Mouse (Mus musculus) CD4-positive helper T cell, adult 2 months (primary cell): Measurements from ENCODE around the gene Fgf22.

Experiments
- DNase-seq: peaks from one replicate; pipeline ENCODE4 v3.0.0-alpha.2; 2012; ENCODE audit warnings: low read depth, missing footprints, low spot score

Fgf22 gene

DNA sequence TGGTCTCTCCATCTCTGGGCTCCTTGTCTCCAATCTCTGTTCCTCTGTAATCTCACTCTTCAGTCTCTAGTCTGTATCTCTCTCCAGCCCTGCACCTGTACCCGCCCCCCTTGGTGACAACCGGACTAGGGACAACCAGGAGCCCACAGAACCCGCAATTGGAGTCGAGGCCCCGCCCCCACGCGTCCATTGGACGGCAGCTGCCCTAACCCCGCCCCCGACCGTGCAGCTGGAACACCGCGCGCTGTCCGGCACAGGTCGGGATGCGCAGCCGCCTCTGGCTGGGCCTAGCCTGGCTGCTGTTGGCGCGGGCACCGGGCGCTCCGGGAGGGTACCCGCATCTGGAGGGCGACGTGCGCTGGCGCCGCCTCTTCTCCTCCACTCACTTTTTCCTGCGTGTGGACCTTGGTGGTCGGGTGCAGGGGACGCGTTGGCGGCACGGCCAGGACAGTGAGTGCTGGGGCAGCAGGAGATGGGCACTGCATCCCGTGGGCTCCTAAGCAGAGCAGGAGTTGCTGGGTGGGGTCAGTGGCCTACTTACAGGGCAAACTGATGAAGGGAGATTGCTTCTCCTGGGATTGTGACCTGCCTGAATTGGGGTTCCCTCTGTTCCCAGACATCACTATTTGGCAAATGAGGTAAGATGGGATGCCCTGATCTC is at the start of gene Fgf22:
Gene Fgf22 (plus strand): TSS at position 221 of the 661 bp plus-strand sequence.
- peak; percentile 36 for DNase-seq

- no peak for DNase-seq
These were observed 48.9 kb upstream of the Fgf22 start for GRCm38 (mm10) chr10:79705951-79706350.

DNA sequence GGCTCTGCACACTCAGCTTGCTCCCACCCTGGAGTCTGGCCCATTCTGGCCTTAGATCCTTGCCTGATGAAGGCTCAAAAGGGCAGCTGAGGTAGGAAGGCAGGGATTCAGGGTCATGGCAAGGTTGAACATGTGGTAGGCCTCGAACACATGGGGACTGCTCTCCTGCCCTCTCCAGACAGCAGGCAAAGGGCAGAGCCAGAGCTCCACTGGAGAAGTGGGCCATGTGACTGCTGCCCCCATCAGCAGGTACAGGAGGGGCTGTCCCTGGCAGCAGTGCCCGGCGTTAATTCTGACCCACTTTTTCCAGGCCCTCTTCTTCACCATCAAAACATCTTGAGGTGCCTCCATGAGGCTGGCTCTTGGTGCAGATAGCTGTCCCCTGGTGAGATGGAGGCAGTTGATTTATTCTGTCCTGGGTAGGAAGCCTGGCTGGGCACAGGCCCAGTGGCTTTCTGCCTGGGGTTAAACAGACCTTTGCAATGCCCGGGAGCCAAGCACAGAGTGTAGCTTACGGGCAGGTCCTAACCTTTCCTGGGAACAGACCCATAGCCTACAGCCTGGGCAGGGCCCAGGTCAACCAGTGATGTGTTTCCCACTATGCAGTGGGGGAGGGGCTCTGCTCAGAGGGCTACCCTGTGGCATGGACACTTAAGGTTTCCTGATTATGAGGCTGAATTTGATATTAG is 48.3 kb upstream of the Fgf22 start:
- DNase-seq: no peak

GRCm38 (mm10) chr10:79707162-79707561 is 47.7 kb upstream of the Fgf22 start:
- DNase-seq: no peak

DNA sequence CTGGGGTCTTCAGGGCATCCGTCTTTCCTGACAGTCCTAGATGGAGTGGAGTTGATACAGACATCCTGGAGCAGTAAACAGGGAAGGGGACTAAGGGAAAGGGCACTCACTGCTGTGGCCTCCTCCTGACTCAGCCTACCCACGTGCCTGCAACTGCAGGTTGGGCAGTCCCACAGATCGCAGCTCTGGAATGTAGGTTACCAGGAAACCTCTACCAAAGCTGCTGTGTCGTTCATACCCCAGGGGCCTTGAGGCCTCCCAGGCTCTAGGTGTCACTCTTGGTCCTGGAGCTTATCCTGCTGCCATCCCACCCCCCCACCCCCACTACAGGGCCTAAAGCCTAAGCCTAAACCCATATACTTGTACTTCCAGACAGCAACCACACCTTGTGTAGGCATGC is 47.1 kb upstream of the Fgf22 start:
- DNase-seq: no peak

DNA sequence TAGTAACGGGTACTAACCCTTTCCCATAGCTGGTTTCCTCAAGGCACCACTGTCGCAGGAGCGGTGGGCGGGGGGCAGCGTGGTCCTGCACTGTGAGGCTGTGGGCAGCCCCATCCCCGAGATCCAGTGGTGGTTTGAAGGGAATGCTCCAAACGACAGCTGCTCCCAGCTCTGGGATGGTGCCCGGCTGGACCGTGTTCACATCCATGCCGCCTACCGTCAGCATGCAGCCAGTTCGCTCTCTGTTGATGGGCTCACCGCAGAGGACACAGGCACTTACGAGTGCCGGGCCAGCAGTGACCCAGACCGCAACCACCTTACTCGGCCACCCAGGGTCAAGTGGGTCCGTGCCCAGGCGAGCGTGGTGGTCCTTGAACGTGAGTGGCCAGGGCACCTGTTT is 46.2 kb upstream of the Fgf22 start:
- no peak for DNase-seq

DNA sequence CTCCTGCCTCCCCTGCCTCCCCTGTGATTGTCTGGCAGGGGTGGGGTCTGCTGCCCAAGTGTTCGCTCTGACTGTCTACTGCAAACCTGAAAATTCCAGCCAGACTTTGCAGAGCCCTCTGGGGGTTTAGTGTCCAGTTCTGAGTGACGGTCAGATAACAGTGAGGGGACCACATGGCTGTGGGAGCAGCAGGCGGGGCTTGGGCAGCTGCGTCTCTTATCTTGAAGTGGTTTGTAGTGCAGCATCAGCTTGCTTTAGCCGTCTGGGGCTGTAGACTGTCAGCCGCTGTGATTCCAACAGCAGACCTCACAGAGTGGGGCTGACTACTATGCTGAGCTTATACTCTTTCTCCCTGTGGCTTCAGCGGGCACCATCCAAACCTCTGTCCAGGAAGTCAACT is 45.6 kb upstream of the Fgf22 start:
- no peak for DNase-seq

- DNase-seq: peak; percentile 44
These were observed 42.8 kb upstream of the Fgf22 start for GRCm38 (mm10) chr10:79712029-79712428.

DNA sequence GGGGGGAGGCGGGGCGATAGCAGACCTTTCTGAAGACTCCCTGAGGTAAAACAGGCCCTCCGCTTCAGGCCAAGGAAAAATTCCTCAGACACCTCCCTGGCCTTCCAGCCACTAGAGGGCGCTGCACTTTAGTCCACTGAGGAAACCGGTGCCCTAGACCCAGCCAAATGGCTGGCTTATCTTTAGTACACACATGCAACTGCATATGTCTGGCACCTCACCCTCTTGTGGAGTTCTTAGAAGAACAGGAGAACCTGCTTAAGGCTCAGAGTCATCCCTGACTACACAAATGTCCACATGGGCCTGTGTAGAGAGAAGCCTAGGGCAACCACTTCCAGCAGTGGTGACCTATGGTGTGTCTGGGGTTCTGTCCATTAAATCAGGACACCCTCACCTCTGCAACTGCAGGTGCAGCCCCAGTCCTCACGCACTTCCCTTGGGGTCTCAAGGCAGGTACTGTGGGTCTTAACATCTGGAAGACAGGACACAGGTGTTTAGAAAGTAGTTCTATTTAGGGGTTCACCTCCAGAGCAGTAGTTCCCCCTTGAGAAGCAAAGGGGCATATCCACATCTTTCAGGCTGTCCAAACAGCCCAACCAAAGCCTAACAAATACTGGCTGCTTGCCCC is 42.3 kb upstream of the Fgf22 start:
- DNase-seq: peak; percentile 69

- no peak for DNase-seq
These were observed 41.7 kb upstream of the Fgf22 start for GRCm38 (mm10) chr10:79713163-79713562.

DNA sequence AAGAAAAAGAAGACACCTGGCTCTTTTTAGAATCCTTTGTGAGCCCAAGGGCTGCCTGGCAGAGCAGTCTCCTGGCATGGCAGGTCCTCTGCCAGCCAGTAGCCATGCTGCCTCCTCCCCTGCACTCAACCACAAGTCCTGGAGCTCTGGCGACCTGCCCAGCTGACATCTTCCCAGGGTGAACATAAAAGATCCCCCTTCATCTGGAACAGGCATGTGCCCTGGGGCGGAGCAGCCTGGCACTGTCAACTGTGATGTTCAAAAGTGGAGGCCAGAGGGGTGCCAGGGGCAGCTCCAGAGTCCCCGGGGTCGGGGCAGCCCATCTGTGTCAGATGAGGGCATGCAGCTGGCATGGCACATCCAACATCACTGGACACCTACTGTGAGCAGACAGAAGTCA is 39.9 kb upstream of the Fgf22 start:
- DNase-seq: no peak

DNA sequence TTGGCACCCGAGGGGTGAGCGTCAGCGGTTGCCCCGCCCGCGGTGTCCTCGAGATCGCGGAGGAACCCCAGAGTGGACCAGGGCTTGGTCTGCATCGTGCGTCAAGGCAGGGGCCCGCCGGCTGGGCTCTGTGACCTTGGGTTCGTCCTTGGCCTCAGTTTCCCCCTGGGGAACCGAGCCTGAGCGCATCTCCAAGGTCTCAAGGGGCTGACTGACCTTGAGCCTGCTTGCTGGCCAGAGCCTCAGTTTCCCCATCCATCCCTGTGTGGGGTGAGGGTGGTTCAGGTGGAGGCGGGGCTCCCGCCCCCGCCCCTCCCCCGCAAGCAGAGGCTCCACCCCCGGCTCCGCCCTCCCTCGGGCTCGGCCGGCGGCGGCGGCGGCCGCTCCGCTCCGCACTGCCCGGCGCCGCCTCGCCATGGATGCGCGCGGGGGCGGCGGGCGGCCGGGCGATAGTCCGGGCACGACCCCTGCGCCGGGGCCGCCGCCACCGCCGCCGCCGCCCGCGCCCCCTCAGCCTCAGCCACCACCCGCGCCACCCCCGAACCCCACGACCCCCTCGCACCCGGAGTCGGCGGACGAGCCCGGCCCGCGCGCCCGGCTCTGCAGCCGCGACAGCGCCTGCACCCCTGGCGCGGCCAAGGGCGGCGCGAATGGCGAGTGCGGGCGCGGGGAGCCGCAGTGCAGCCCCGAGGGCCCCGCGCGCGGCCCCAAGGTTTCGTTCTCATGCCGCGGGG is 38.5 kb upstream of the Fgf22 start, which contains the start of gene Hcn2:
Gene Hcn2 (plus strand): TSS at position 381 of the 734 bp plus-strand sequence.
- no peak for DNase-seq

GRCm38 (mm10) chr10:79716988-79717355 is 37.9 kb upstream of the Fgf22 start:
- DNase-seq: peak; percentile 40

DNA sequence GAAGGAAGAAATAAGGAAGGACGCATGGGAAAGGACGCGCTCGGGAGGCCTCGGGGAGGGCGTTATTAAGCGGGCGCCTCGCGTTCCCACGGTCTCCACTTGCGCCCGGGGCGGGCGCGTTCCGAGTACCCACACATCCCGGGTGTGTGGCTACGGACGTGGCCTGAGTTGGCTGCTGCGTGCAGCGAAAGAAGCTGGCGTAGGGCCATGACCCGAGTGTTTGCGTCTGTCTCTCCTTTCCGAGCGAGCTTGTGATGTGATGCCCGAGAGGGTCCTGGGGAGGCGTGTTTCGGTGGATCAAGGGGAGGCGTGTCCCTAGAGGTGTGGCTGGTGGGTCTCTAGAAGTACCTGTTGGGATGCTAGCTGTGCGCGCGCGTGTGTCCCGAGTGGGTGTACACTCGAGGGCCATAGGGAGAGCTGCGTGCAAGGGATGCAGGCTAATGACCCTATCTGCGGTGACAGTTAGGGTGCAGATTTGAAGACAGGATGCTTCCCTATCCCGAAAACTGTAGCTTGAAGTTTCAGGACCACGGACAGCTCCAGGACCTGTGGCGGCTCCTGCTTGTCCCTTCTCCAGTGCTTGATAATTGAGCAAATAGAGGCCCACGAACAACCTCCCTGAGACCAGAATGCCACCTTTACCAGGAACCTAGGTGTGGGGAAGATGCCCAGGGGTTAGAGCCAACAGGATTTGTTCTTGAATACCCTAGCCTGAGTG is 37.1 kb upstream of the Fgf22 start:
- DNase-seq: peak; percentile 60

- no peak for DNase-seq
These were observed 33.8 kb upstream of the Fgf22 start for GRCm38 (mm10) chr10:79721089-79721488.

DNA sequence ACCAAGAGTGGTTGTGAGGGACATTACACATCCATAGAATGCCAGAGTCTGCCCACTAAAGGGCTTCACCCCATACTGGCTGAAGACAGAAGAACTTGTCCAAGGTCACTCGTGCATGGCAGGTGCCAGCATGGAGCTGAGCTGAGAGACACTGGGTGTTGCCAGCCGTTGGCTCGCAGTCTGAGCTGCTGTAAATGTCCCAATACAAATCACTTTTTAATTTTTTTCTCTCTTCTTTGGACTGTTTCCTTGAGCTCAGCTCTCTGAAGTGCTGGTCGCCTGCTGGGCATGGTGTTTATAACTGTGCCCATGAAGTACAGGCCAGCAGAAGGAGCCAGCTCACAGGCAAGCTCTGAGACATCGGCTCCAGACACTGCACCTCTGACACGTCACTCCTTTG is 31.8 kb upstream of the Fgf22 start:
- no peak for DNase-seq

DNA sequence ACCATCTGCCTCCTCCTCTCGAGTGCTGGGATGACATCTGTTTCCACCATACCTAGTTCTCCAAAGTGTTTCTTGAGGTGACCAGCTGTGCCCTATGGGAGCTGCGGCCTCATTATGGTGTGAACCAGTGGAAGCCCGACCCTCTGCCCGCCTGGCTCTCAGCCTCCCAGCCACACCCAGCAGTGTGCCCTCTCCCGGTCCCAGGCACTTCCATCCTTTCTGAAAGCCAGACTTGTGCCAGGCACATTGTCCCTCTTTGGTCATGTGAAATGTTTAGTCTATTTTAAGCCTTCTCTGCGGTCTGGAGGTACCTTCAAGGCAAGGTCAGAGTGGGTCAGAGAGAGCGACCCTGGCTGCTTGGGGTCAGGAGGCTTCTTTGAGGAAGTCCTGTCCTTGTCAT is 31.2 kb upstream of the Fgf22 start:
- DNase-seq: no peak

- peak; percentile 51 for DNase-seq
These were observed 28.8 kb upstream of the Fgf22 start for GRCm38 (mm10) chr10:79726090-79726489.

DNA sequence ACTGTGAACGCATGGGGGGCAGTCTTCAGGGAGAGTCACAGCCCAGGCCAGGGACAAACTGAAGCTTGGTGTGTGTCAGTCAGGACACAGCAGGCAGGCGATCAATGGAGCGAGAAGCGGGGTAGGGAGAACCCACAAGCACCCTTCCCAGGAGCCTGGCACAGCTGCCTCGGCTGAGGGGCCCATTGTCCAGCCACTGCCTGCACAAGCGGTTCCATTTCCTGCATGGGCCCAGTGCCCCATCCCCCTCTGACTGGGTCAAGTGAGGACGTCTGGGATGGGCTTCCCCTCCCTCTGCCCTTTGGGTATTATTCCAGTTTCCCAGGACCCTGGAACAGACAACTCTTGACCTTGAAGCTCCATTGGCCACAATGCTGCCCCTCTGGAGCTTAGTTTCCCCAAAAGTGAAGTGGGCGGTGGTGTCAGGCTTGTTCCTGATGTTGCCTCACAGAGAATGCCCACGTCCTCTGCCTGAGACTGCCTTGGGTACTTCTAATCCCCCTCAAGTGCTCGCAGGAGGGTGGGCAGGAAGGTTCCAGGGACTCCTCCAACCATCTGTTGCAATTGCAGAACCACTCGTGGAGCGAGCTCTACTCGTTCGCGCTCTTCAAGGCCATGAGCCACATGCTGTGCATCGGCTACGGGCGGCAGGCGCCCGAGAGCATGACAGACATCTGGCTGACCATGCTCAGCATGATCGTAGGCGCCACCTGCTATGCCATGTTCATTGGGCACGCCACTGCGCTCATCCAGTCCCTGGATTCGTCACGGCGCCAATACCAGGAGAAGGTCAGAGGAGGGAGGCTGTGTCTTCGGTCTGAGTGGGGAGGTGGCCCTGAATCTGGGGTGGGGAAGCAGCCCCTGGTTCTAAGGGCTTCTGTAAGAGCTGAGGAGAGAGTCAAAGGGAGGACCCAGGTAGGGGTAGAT is 26.3 kb upstream of the Fgf22 start:
- no peak for DNase-seq

DNA sequence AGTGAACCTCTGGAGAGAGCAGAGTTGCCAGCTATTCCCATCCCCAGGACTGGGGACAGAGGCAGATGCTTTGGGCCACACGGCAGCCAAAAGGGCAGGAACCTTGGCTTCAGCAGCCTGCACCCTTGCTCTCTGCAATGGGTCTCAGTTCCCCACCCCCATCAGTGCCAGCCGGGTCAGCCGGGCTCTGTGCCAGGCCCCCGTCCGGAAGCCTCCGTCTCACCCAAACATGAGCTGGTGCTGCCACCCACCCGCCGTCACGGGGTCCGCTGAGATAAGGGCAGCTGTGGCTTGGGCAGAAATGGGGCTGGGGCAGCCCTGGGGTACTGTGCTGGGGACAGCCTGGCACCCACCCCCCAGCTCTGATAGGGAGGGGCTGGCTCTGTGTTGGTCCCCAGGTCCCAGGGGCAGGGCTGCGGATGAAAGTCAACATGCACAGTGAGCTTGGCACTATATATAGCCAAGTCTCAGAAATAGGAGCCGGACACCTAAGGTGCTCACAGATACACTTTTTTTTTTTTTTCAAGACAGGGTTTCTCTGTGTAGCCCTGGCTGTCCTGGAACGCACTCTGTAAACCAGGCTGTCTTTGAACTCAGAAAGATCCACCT is 25.4 kb upstream of the Fgf22 start:
- DNase-seq: no peak
